Mouse (Mus musculus) naive thymus-derived CD4-positive, alpha-beta T cell, adult 2 months (primary cell): ENCODE data around the gene Cbfb.
A peak's percentile ranks its signal among the peaks of the same experiment; 100 is the strongest.
"Not testable (repeated sequence)": the region's sequence is repeated elsewhere in the genome, so short reads cannot be mapped to it uniquely, and the experiment has no call there.

ENCODE experiments used
- DNase-seq: peaks from one replicate; pipeline ENCODE4 v3.0.0-alpha.2; 2011; ENCODE audit warnings: low read depth

Cbfb gene

DNA sequence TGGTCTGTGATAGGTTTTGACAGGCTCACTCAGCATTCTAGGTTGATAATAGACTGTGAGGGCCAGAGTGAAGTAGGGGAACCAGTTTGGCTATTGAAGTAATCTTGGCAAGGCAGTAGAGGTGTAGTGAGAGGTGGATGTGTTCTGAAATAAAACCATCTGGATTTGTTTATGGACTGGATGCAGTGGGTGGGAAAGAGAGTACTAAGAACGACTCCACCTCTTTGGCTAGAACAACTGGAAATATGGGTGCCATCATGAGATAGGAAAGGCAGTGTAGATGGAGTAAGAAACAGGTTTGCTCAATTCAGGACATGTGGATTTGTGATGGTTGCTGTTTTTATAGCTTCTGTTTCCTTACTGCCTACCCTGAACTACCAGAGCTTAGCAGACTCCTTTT is 11.7 kb downstream of the Cbfb start:
- no peak for DNase-seq

DNA sequence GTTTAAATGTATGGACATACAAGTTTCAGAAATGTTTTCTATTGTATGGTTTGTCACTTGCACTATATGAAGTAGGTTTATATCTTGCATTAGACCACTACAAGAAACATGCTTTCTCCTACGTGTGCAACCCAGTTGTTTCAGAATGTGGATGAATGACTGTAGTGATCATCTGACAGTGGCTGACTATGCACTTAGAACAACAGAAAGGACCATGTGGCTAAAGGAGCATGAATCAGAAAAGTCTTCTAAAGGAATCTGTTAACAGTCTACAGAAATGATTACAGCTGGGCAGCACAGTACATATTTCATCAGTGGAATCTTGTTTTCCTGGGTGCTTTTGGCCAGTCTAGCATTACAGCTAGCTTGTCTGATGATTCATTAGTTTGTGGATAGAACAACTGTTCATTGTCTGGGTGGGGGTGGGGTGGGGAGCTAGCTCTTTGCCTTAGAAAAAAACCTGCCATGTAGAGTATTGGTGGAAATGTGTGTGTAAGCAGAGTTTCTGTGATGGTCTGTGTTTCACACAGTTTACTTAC is 16.1 kb downstream of the Cbfb start:
- DNase-seq = no peak

DNA sequence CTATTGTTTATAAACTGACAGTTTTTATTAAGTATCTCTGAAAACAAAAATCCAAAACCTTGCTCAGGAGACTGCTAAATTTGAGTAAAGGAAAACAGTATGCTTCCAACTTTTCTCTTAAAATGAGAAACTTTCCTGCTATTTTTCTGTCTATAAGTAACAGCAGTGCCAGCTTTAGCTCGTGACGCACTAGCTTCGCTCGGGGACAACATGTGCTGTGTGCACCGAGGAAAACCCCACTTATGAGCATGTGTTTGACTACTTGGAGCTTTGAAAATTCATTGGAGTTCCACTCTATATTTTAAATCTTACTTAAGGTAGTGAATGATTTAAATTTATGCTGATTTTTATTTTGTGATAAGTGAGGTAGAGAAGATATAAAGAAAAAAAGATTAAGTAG is 21.7 kb downstream of the Cbfb start:
- no peak for DNase-seq

GRCm38 (mm10) chr8:105205748-105206147 is 35.3 kb downstream of the Cbfb start:
- no peak for DNase-seq

- no peak for DNase-seq
Observed at GRCm38 (mm10) chr8:105206766-105207275, 36.3 kb downstream of the Cbfb start.

GRCm38 (mm10) chr8:105207675-105208273 is 37.3 kb downstream of the Cbfb start:
- DNase-seq = no peak

GRCm38 (mm10) chr8:105209153-105210110 is 39.0 kb downstream of the Cbfb start:
- DNase-seq = no peak

- DNase-seq = no peak
Observed at GRCm38 (mm10) chr8:105214104-105214503, 43.6 kb downstream of the Cbfb start.

DNA sequence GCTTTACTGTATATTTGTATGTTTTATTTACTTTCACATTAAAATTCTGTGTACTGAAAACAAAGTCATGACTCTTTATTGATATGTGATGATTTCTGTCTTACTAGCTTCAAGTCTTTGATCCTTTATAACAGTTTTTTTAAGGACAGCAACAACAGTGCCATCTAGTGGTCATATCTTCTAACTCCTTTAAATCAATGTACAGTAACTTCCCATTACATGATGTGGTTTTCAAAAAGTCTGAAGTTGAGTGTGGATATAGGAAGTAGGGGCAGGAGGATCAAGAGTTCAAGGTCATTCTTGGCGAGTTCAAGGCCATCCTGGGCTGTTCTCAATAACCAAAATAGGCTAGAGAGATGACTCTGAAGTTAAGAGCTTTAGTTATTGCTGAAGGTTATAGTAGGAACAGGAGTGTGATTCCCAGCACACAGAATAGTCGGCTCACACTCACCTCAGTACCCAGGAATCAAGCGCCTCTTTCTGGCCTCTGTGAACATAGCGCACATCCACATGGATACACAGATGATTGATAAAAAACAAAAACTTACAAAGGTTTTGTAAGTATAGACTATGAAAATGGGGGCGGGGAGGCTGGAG is 47.5 kb downstream of the Cbfb start:
- DNase-seq = peak; percentile 84

DNA sequence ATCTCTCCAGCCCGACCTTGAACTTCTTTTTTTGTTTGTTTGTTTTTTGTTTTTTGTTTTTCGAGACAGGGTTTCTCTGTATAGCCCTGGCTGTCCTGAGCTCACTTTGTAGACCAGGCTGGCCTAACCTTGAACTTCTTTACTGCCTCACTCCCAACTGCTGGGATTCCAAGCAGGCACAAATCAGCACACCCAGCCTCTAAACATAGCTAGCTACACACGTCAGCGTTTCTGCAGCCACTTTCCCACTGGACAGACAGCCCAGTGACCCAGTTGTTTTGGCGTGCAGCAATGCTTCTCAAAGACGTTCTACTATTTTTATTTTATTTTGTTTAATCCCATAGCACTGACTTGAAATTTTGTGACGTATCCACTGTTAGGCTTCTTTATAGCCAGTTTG is 53.4 kb downstream of the Cbfb start:
- DNase-seq = no peak

DNA sequence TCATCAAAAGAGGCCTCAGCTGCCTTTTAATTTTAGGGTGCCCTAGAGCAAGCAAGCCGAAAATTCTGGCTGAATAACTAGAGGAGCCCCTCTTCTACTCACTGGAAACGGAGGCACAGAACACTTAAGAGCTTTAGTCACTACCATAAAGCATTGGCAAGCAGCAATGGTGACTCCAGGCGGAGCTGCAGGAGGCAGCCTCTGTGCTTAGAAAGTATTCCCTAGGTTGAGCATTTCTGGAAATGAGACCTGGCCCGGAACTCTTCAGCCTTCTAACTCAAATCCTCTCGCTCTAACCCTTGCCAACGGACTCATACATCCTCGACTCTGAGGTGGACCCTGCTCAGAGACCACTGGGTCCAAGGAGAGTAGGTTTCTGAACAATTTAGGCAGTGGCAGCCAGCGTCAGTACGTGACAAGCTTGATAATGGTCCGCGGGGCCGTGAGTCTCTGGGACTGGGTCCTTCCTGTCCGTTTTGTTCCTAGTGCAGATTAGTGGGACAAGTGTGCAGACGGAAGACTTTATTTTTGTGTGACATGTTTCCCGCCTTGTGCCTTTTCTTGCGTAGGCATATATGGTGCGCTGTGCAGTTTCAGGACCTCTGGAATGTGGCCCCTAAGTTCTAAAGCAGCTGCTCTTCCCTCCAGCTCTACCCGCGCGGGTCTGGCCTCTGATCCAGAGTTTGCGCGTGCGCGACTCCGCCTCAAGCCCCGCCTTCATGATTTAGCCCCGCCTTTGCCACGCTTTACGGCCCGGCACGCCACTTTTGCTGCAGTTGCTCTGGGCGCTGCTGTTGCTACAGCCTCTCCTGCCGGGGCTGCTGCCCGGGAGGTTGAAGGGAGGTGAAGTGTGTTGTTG is 54.2 kb downstream of the Cbfb start, which contains the start of gene D230025D16Rik:
Gene D230025D16Rik (plus strand): TSS at position 733 of the 859 bp plus-strand sequence.
- DNase-seq = peak; percentile 98

- DNase-seq = no peak
Observed at GRCm38 (mm10) chr8:105225272-105225593, 54.8 kb downstream of the Cbfb start.

- peak; percentile 13 for DNase-seq
Observed at GRCm38 (mm10) chr8:105225917-105226316, 55.4 kb downstream of the Cbfb start.

- DNase-seq = no peak
Observed at GRCm38 (mm10) chr8:105231503-105232320, 61.2 kb downstream of the Cbfb start.

GRCm38 (mm10) chr8:105232321-105232693 is 61.8 kb downstream of the Cbfb start:
- not testable (repeated sequence) for DNase-seq

- no peak for DNase-seq
Observed at GRCm38 (mm10) chr8:105233126-105233935, 62.9 kb downstream of the Cbfb start.

- no peak for DNase-seq
Observed at GRCm38 (mm10) chr8:105235206-105235605, 64.7 kb downstream of the Cbfb start.

GRCm38 (mm10) chr8:105237442-105238142 is 67.1 kb downstream of the Cbfb start:
- DNase-seq = no peak

DNA sequence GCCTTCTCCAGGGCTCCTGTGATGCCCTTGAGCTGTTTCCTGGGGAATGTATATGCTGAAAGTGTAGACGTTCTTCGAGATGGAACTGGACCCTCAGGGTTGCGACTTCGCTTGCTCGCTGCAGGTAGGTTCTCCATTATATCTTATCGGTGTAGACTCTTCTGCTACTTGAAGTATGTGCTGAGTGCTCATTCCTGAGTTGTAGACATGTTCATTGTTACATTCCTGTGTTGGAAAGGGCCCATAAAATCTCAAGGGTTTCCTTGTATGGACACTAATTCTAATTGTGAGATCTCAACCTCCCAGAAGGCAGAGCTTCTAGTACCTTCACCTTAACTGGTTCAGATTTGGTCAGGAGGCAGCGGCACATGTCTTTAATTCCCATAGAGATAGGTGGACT is 70.5 kb downstream of the Cbfb start:
- DNase-seq = no peak
